Mouse (Mus musculus): Measurements from ENCODE around the gene Cdc37l1. TPM values are rescaled to one million over a fixed set of nuclear protein-coding genes. Genes with fewer than 3 reads are reported as not detected.

Cdc37l1 gene
- total RNA-seq (2021), result 10 to 100 TPM; 33.2 to 39.2 TPM
- long read RNA-seq, experiment 1, full-length matches to known transcripts, result 44 of 52 reads
- long read RNA-seq, experiment 1, partial matches to known transcripts, result 2 of 52 reads
- long read RNA-seq, experiment 1, other reads (novel, unspliced or antisense), result 6 of 52 reads
- long read RNA-seq, experiment 2, full-length matches to known transcripts, result 32 of 48 reads
- long read RNA-seq, experiment 2, partial matches to known transcripts, result 6 of 48 reads
- long read RNA-seq, experiment 2, other reads (novel, unspliced or antisense), result 10 of 48 reads

- peak; percentile 99 for DNase-seq (ENCODE audit: low spot score in 2 of 2)
Measured at GRCm38 (mm10) chr19:28990194-28990589, at the start of gene Cdc37l1. Gene Cdc37l1 (plus strand): TSS chr19:28990352.

GRCm38 (mm10) chr19:28941271-28941670 is 48.9 kb upstream of the Cdc37l1 start:
- DNase-seq (ENCODE audit: low spot score in 2 of 2), result no peak

GRCm38 (mm10) chr19:28946782-28947181 is 43.4 kb upstream of the Cdc37l1 start:
- DNase-seq (ENCODE audit: low spot score in 2 of 2), result no peak

- no peak for DNase-seq (ENCODE audit: low spot score in 2 of 2)
Measured at GRCm38 (mm10) chr19:28947311-28947710, 42.8 kb upstream of the Cdc37l1 start.

GRCm38 (mm10) chr19:28951251-28951650 is 38.9 kb upstream of the Cdc37l1 start:
- DNase-seq (ENCODE audit: low spot score in 2 of 2), result no peak

GRCm38 (mm10) chr19:28963113-28963512 is 27.0 kb upstream of the Cdc37l1 start:
- DNase-seq (ENCODE audit: low spot score in 2 of 2), result no peak

- no peak for DNase-seq (ENCODE audit: low spot score in 2 of 2)
Measured at GRCm38 (mm10) chr19:28963513-28963841, 26.7 kb upstream of the Cdc37l1 start.

- peak; percentile 54 to 70 for DNase-seq (ENCODE audit: low spot score in 2 of 2)
Measured at GRCm38 (mm10) chr19:28963842-28964551, 26.2 kb upstream of the Cdc37l1 start, which contains the start of gene Plpp6. Gene Plpp6 (plus strand): TSS chr19:28963953.

- no peak for DNase-seq (ENCODE audit: low spot score in 2 of 2)
Measured at GRCm38 (mm10) chr19:28964552-28964903, 25.6 kb upstream of the Cdc37l1 start.

GRCm38 (mm10) chr19:28967652-28968051 is 22.5 kb upstream of the Cdc37l1 start, which contains the start of gene 4430402I18Rik:
Gene 4430402I18Rik (minus strand): TSS chr19:28967800.
- DNase-seq (ENCODE audit: low spot score in 2 of 2), result no peak

- DNase-seq (ENCODE audit: low spot score in 2 of 2), result no peak
Measured at GRCm38 (mm10) chr19:28968178-28968577, 22.0 kb upstream of the Cdc37l1 start.

GRCm38 (mm10) chr19:28969231-28969630 is 20.9 kb upstream of the Cdc37l1 start:
- no peak for DNase-seq (ENCODE audit: low spot score in 2 of 2)

- DNase-seq (ENCODE audit: low spot score in 2 of 2), result no peak
Measured at GRCm38 (mm10) chr19:28970251-28970650, 19.9 kb upstream of the Cdc37l1 start.

- peak; percentile 45 to 66 for DNase-seq (ENCODE audit: low spot score in 2 of 2)
Measured at GRCm38 (mm10) chr19:28974862-28975611, 15.1 kb upstream of the Cdc37l1 start.

- DNase-seq (ENCODE audit: low spot score in 2 of 2), result no peak
Measured at GRCm38 (mm10) chr19:28982617-28983016, 7.5 kb upstream of the Cdc37l1 start.

- no peak for DNase-seq (ENCODE audit: low spot score in 2 of 2)
Measured at GRCm38 (mm10) chr19:28989515-28989914, 637 bp upstream of the Cdc37l1 start.

GRCm38 (mm10) chr19:28990590-28991221 is 554 bp downstream of the Cdc37l1 start:
- no peak for DNase-seq (ENCODE audit: low spot score in 2 of 2)

GRCm38 (mm10) chr19:28991391-28991790 is 1.2 kb downstream of the Cdc37l1 start:
- no peak for DNase-seq (ENCODE audit: low spot score in 2 of 2)

- no peak for DNase-seq (ENCODE audit: low spot score in 2 of 2)
Measured at GRCm38 (mm10) chr19:28994870-28995269, 4.7 kb downstream of the Cdc37l1 start.

GRCm38 (mm10) chr19:28995366-28995765 is 5.2 kb downstream of the Cdc37l1 start:
- DNase-seq (ENCODE audit: low spot score in 2 of 2), result no peak

GRCm38 (mm10) chr19:28997976-28998630 is 8.0 kb downstream of the Cdc37l1 start:
- no peak for DNase-seq (ENCODE audit: low spot score in 2 of 2)
